Comparison of ENCODE assay signal across 9 mouse cellular contexts in the genomic region with DNA sequence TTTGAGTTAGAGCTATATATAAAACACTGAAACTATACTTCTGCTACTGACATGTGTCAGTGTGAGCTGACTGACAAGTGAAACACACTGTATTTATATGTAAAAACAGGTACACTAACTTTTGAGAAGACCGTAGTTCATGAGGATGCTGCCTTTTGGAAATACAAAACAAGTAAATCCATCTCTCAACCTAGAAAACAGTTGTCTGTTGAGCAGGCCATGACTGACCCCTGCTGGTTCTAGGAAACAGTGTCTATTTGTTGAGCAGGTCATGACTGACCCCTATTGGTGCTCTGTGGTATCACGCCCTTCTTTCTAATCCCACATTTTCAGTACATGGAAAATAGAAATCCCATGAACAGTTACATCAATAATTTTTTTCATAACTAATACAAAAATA. TPM values are rescaled to one million over a fixed set of nuclear protein-coding genes. Genes with fewer than 3 reads are reported as not detected.
A peak's percentile ranks its signal among the peaks of the same experiment; 100 is the strongest.
DNase-seq lines count a peak whose midpoint lies in the region; ATAC-seq and TF ChIP-seq lines count a peak whose summit lies in the region.
"Had no signal": no experiment of that assay in that cellular context is flagged by ENCODE, and none has a peak within 500 bp of the region (broad histone marks: within the 10 kb centered on the region; RNA-seq: fewer than 3 reads in every experiment).

No protein-coding gene starts in this region.

- no peaks in the 10 kb centered on the region for H3K9me3 ChIP-seq in limb, embryonic 14.5 days (ENCODE audit: control insufficient read depth, low read length)
- no peaks in the 10 kb centered on the region for H3K9me3 ChIP-seq in neural tube, embryonic 11.5 days (ENCODE audit: control insufficient read depth, low read length)
- H3K9me3 ChIP-seq: limb, embryonic 13.5 days had no signal

- no peak overlapping the region for H3K4me2 ChIP-seq in limb, embryonic 14.5 days (replicated peaks; ENCODE audit: low read depth, low read length, severe bottlenecking)
- no peak overlapping the region for H3K4me2 ChIP-seq in neural tube, embryonic 11.5 days (ENCODE audit: low read depth)
- H3K4me2 ChIP-seq: limb, embryonic 13.5 days had no signal

- TF ChIP-seq POLR2A in limb, embryonic 14.5 days (IDR thresholded peaks at IDR 0.05; ENCODE audit: borderline replicate concordance, extremely low read depth, insufficient read depth, insufficient read length) = no peak

- H3K27me3 ChIP-seq in limb, embryonic 14.5 days (ENCODE audit: control insufficient read depth, insufficient read depth, low read length) = no peaks in the 10 kb centered on the region
- H3K27me3 ChIP-seq in neural tube, embryonic 11.5 days (ENCODE audit: control insufficient read depth, insufficient read depth, low read length) = no peaks in the 10 kb centered on the region
- H3K27me3 ChIP-seq: limb, embryonic 13.5 days had no signal

- H3K9ac ChIP-seq in limb, embryonic 14.5 days (ENCODE audit: low read depth, low read length, severe bottlenecking) = no peak overlapping the region
- no peak overlapping the region for H3K9ac ChIP-seq in neural tube, embryonic 11.5 days (ENCODE audit: low read length)
- H3K9ac ChIP-seq: limb, embryonic 13.5 days had no signal

- no peak overlapping the region for H3K27ac ChIP-seq in limb, embryonic 14.5 days (replicated peaks; ENCODE audit: low read depth, low read length)
- H3K27ac ChIP-seq in neural tube, embryonic 11.5 days (ENCODE audit: low read depth, low read length) = no peak overlapping the region
- H3K27ac ChIP-seq: limb, embryonic 13.5 days had no signal

- ATAC-seq in limb, embryonic 14.5 days (ENCODE audit: low FRiP score, low read depth) = peak; percentile 79; the same call in 1 of the 2 replicates
- ATAC-seq in neural tube, embryonic 11.5 days (ENCODE audit: insufficient read depth, low FRiP score, low TSS enrichment) = no peak

- 16% methylated on average over 2 of the region's 2 CpGs for WGBS in limb, embryonic 14.5 days
- WGBS in neural tube, embryonic 11.5 days = 27% methylated on average over 2 of the region's 2 CpGs

- no peak overlapping the region for H3K4me3 ChIP-seq in limb, embryonic 14.5 days (replicated peaks; ENCODE audit: low read length)
- no peak overlapping the region for H3K4me3 ChIP-seq in neural tube, embryonic 11.5 days (ENCODE audit: low read depth, low read length)
- H3K4me3 ChIP-seq: limb, embryonic 13.5 days had no signal

- H3K4me1 ChIP-seq in limb, embryonic 14.5 days (ENCODE audit: control insufficient read depth, insufficient read depth, low read length) = no peaks in the 10 kb centered on the region
- no peaks in the 10 kb centered on the region for H3K4me1 ChIP-seq in neural tube, embryonic 11.5 days (ENCODE audit: control insufficient read depth, insufficient read depth, low read length)

- peak; percentile 78 for DNase-seq in CD4-positive helper T cell, adult 2 months (ENCODE audit: low read depth, low spot score)
- DNase-seq in adrenal gland, adult 2 months = peak; percentile 65
- DNase-seq in embryo, embryonic 11.5 days (ENCODE audit: low read depth, low spot score) = peak; percentile 67
- DNase-seq in gastrocnemius, postnatal 36 days = peak; percentile 50 to 56
- peak; percentile 64 to 83 for DNase-seq in kidney, adult 8-10 months
- DNase-seq in limb, embryonic 14.5 days (ENCODE audit: low spot score) = peak; percentile 89
- DNase-seq in neural tube, embryonic 11.5 days (ENCODE audit: low spot score) = peak; percentile 72
- DNase-seq in testis, postnatal 10 days (ENCODE audit: low spot score) = peak; percentile 84

- H3K36me3 ChIP-seq in limb, embryonic 14.5 days (ENCODE audit: control insufficient read depth, insufficient read depth, low read length) = peaks cover 4% of the 10 kb centered on the region
- peaks cover 2% of the 10 kb centered on the region; the same call in 1 of the 2 replicates for H3K36me3 ChIP-seq in neural tube, embryonic 11.5 days (ENCODE audit: control insufficient read depth, insufficient read depth, low read length)

- intact Hi-C loops in gastrocnemius, postnatal 36 days (cut with DNase I) = loop anchor here (1.0 to 10.0 kb wide), 2 partner anchors 414 to 786 kb away; no protein-coding TSS in a partner anchor

RNA-seq across cellular contexts. Expression of a gene that starts 14.3 kb away (rescaled TPM):
- 10 to 100 TPM; 19.4 to 24.7 TPM for total RNA-seq in adrenal gland, adult 2 months (2021)
- polyA plus RNA-seq in adrenal gland, adult 2 months (2012; rRNA removed) = 18.6 and 24.1 TPM in 2 replicates
- 10 to 100 TPM; 22.8 to 23.2 TPM for total RNA-seq in gastrocnemius, postnatal 36 days (2021)
- 26.3 and 38.2 TPM in 2 replicates for polyA plus RNA-seq in limb, embryonic 14.5 days (2012; rRNA removed)
- 22.1 and 27.3 TPM in 2 replicates for polyA plus RNA-seq in limb, embryonic 14.5 days (2014; fragmentation: Nextera tagmentation; extraction: Ambion mirVana)
- 29.6 and 32.6 TPM in 2 replicates for polyA plus RNA-seq in neural tube, embryonic 11.5 days (2014; fragmentation: Nextera tagmentation; extraction: Ambion mirVana)

RNA-seq across cellular contexts. Expression of a gene that starts 16.4 kb away (rescaled TPM):
- total RNA-seq in adrenal gland, adult 2 months (2021) = 10 to 100 TPM; 26.8 to 30.1 TPM
- 4.9 and 5.1 TPM in 2 replicates for polyA plus RNA-seq in adrenal gland, adult 2 months (2012; rRNA removed)
- total RNA-seq in gastrocnemius, postnatal 36 days (2021) = 10 to 100 TPM; 18.3 to 18.9 TPM
- 32.9 and 33.4 TPM in 2 replicates for polyA plus RNA-seq in limb, embryonic 14.5 days (2012; rRNA removed)
- polyA plus RNA-seq in limb, embryonic 14.5 days (2014; fragmentation: Nextera tagmentation; extraction: Ambion mirVana) = 46.9 and 50.4 TPM in 2 replicates
- 35.4 and 41.0 TPM in 2 replicates for polyA plus RNA-seq in neural tube, embryonic 11.5 days (2014; fragmentation: Nextera tagmentation; extraction: Ambion mirVana)
